Mouse (Mus musculus) urinary bladder, postnatal 4 days (tissue): ENCODE data around the gene Kpna7.
"Not testable (repeated sequence)": the region's sequence is repeated elsewhere in the genome, so short reads cannot be mapped to it uniquely, and the experiment has no call there.

Experiments
- DNase-seq, 2 experiments: peaks; one replicate each; pipeline ENCODE4 v3.0.0; 2021 to 2022; ENCODE audit warnings: low spot score in 2 of 2

Gene Kpna7

DNA sequence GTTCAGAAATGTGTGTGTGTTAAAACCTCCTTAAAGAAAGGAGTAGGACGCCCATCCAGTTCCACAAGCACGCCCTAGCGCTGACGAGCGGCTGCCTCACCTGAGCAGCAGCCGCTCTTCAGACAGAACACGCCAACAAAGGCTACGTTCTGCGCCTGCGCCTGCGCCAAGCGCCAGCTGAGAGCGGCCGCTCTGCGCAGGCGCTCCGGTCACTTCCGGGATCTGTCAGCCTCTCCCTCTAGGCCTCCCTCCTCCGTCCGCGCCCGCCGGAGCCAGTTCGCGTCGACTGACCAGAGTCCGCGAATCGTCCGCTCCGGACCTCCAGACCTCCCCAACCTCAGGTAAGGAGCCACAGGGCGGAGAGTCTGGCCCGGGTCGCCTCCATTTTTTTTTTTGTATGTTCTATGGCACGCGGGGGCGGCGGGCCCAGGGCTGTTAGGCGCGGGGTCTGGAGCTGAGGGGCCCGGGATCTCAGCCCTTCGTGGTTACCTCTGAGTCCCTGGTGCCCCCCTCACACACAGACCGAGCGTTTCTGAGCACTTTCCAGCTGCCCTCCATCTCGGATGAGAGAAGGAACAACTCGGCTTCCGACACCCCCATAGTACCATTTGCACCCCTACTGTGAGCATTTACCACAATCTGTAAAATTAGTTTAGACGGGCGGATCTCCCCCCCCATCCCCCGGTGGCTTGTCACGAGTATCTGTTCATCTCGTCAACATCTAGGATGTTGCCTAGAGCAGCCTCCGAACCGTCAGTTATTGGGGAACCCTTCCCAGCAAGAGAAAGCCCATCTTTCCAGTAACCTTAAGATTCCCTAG is at the start of gene Kpna7, which contains the start of gene Arpc1a:
Kpna7 (minus strand) TSS at position 399 of the 820 bp plus-strand sequence.
Arpc1a (plus strand) TSS at position 199 of the 820 bp plus-strand sequence.
- peak; percentile 88 to 91 for DNase-seq

DNA sequence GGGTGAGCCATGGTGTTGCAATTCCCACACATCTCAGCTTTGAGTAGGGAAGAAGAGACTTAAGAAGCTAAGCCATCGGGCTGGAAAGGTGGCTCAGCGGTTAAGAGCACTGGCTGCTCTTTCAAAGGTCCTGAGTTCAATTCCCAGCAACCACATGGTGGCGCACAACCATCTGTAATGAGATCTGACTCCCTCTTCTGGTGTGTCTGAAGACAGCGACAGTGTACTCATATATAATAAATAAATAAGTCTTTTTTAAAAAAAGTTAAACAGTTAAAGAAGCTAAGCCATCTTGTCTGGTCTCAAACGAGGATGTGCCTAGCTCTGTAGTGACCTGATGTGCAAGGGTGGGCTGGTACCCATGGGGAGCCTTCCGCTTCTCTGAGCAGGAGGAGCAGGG is 49.4 kb upstream of the Kpna7 start:
- not testable (repeated sequence) for DNase-seq

DNA sequence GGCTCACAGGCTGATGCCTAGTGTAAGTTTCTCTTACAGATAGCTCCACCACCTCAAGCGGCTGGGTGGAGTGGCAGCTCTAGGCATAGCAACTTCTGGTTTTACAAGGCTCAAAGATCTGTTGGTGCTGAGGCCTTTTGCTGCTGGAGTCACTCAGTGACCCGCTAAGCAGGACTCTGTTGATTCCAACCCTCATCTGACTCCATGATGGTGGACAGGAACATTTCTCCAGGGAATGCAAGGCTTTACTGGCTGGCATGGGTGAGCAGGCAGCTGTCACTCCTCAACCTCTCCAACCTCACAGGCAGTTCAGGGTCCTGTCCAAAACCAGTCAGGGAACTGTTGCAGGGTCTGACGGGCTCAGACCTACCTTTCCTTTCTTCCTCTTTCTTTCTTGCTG is 47.2 kb upstream of the Kpna7 start:
- DNase-seq, result no peak

DNA sequence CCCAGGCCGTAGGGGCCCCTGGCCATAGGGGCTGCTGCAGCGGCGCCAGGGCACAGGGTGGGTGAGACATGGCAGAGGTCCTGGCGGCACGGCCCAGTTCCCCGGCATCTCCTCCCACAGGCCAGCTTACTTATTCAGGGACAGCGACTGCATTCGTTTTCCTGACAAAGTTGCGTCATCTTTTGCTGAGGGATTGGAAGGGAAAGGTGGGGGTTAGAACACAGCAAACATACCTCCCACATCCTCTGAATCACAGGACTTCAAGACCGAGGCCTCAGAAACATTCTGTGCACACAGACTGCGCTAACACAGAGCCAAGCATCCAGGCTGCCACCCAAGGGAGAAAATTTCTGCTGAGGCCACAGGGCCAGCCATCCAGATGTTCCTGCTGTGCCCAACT is 46.4 kb upstream of the Kpna7 start:
- DNase-seq, result no peak

DNA sequence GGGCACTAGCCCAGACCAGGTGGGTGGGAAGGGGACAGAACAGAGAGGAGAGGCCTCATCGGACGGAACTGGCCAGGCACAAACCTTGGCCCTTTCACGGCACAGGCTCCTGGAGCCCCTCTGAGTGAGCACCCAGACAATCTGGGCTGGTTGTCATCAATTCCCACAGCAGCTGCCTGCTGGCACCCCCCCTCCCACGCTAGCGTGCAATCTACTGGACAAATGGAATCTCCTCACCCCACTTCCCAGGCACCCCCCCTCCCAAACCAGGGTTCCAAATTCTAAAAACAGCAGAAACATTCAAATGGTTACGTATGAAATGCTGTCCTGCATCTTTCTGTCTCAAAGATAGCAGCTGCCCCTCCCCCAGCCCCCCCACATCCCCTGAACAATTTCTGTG is 45.9 kb upstream of the Kpna7 start:
- not testable (repeated sequence) for DNase-seq

DNA sequence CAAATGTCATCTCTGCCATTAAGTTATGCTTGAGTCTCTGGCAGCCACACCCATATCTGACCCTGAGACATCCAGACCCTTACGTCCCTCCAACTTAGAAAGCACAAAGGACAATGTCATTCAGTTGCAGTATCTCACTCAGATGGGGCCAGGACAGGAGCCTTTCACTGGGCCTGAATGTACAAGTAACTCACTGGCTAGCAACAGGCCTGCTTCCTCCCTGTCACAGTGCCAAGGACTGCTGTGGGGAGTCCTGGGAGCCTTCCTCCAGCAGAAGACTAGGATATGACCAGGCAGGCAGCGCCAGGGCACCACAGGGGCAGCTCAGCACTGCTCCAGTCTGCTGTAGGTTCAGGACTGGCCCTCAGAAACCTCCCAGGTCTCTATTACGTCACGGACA is 45.3 kb upstream of the Kpna7 start:
- DNase-seq, result no peak

DNA sequence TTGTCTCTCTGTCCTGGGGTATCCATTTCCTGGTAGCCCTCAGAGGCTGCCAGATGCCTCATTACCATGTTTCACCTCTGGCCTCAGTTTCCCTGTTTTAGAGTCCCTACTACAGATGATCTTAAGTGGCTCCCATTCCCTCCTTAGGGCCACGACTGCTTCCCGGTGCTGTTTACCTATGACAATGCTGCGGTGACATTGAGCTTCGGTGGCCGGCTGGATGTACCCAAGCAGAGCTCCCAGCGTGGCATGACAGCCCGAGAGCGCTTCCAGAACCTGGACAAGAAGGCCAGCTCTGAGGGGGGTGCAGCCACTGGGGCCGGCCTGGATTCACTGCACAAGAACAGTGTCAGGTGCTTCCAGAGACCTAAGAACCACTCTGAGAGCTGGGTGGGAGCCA is 42.8 kb upstream of the Kpna7 start:
- DNase-seq, result no peak

DNA sequence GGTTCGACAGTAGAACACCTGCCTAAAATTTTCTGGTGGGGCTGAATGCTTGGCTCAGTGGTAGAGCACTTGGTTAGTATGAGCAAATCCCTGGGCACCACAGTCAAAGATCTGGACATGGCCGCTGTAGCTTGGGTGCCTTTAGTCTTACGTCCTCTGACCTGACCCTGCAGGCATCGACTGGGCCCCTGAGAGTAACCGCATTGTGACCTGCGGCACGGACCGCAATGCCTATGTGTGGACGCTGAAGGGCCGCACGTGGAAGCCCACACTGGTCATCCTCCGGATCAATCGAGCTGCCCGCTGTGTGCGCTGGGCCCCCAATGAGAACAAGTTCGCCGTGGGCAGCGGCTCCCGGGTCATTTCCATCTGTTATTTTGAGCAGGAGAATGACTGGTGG is 39.6 kb upstream of the Kpna7 start:
- no peak for DNase-seq

DNA sequence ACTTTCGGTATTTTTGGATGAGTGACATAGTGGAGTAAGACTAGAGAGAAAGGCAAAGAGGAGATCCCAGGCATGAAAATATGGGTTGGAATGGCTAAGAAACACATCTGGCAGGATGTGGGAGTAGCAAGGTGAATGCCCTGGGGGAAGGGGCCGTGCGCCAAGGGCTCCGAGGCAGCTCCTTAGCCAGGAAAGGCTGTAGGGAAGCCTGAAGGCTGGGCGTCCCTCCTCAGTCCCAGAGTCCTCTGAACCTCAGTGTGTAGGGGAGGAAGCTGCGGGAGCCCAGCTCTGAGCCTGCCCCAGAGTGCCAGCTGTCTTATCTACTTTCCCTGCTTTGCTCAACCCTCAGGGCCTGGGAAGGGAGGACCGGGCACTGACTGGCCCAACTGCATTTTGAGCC is 37.1 kb upstream of the Kpna7 start:
- no peak for DNase-seq

DNA sequence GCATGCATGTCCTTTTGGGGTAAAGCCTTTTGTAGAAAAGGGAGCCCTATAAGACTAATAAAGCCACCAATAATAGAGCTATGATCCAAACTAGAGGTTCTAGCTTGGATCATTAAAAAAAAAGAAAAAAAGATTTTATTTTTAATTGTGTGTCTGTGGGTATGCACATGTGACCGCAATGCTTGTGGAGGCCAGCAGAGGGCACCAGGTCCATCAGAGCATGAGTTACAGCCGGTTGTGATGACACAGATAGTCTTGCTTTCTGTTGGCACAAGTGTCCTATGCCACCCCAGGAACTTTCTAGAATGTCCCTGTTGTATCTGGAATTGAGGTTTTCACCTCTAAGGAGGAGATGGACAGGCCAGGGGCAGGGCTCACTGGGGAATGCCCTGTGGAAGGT is 35.6 kb upstream of the Kpna7 start:
- no peak for DNase-seq

DNA sequence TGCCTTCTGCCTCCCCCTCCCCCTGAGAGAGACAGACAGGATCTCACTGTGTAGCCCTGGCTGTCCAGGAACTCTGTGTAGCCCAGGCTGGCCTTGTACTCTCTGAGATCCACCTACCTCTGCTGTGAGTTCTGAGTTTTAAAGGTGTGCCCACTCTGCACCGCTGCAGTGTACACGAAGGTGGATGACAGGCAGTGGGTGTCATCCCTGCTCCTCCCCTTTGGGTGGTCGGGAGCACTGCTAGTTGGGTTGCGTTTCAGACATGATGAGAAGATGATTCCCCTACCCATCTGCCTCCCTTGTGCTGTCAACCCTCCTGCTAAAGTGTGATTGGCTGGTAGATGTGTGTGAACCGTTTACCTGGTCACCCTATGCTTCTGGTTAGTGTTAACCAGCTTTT is 34.6 kb upstream of the Kpna7 start:
- no peak for DNase-seq

DNA sequence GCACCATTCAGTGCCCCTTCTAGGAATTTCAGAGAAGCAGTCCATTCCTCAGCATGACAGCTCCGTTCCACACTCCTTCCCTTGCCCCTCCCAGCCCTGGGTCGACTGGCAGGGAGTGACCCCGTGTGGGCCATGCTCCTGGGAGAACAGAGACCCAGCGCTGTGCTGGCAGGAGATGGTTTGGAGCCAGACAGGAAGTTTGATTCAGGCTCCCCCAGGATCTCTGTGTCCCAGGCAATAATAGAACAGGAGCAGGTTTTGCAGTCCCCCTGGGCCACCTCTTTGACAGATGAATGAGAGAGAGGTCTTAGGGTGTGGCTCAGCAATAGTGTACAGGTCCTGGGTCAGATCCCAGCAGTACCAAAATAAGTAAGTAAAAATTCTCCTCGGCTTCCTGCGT is 34.2 kb upstream of the Kpna7 start:
- no peak for DNase-seq

DNA sequence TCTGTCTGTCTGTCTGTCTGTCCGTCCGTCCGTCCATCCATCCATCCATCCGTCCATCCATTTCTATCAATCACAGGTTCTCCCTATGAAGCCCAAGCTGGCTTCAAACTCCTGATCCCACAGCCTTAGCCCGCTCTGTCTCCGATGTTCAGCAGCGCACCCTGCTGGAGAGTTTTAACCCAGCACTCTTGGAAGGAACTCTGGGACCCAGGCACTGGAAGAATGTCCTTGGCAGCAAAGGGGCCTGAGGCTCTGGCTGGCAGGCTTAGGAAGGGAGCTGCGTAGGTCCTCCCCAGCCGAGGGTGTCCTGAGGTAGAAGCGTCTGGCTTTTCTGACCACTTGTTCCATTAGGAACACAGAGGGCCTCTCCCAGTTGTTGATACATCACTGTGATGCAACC is 33.1 kb upstream of the Kpna7 start:
- peak; percentile 58 to 77 for DNase-seq

DNA sequence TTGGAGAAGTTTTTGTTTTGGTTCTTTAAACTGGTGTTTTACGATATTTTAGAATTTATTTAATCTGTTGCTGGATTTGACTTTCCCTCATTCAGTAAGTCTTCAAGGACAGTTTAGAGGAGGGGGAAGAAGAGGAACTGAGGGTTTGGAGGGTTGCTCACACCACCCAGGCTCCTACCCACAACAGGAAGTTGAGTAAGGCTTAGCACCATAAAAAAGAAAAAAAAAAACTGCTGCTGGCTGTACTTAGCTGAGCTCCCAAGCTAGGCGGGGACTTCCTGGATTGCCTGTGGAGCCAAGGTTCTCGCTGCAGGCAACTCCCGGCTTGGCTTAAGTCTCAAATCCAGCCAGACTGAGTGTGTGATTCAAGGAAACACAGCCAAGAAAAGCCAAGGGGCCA is 32.5 kb upstream of the Kpna7 start:
- peak in 1 of 2 experiments; percentile 68 for DNase-seq

DNA sequence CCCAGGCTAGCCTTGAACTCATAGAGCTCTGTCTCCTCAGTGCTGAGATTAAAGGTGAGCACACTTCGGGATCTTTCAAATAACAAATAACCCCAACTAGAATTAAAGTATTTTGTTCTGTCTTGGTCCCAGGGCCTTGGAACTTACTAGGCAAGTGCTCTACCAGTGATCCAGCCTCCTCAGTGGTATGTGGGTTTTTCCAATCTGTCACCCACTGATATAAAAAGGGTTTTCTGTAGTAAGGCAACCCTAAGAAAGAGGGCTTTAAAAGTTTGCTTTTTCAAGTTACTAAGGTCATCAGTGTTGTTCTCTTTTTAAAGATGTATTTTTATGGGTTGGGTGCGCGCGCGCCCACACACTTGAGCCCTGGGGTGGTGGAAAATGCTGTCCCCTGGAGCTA is 31.9 kb upstream of the Kpna7 start:
- DNase-seq, result no peak

DNA sequence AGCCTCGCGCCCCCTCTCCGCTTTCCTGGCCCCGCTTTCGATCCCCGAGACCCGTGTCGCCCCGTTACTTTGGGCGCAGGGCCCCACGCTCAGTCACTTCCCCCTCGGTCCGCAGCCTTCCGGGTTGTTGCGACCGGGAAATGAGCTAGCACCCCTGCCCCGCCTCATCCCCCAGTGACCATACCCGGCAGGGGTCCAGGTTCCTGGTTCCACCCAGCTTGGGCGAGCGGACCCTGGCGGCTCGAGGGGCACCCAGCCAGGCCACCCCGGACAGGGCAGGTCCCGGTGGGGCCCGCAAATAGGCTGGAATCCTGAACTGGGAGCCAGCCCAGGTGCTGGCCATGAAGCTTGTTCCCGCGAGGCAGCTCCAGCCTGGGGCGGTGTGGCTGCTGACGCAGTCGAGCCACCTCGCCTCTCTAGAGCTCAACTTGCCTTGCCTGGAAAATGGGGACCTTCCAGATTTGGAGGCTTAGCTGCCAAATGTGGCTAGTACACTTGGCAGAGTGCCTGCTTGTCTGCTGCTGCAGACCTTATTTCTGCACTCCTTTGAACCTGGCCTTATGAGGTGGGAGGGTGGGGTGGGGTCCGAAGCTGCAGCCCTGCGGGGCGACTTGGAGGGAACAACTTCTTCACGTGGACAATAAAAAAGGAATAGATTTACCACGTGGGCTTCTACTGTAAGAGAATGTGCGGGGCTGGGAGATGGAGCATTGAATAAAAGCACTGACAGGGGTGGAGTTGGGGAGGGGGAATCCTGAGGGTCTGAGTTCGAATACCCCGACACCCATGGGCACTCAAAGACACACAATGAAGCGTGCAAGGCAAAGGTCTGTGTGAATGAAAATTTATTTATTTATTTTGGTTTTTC is 31.0 kb upstream of the Kpna7 start:
- peak; percentile 70 to 75 for DNase-seq

DNA sequence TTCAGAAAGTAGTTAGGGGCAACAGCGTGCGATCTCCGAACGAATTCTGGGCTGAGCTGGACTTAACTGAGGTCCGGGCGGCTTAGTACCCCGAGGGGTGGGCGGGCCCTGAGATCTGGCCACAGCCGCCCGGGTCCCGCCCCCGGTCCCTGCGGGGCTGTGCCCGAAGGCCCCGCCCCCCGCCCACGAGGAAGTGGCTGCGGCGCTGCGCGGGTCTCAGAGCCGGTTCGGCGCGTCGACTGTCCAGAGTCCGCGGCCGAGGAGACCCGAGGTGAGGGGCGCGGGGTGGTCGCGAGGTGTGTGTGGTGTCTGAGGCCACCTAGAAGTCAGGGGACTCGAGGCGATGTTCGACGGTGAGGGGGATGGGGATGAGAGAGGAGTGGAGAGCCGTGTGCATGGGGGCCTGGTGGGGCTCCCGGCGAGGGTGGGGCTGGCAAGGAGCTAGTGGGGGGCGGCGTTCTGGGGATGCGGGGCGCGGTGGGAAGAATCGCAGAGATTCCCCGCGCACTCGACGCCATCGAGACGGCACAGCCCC is 30.3 kb upstream of the Kpna7 start, which contains the start of gene Arpc1b:
Arpc1b (plus strand) TSS at position 145 of the 535 bp plus-strand sequence.
- DNase-seq, result peak; percentile 75 to 77

DNA sequence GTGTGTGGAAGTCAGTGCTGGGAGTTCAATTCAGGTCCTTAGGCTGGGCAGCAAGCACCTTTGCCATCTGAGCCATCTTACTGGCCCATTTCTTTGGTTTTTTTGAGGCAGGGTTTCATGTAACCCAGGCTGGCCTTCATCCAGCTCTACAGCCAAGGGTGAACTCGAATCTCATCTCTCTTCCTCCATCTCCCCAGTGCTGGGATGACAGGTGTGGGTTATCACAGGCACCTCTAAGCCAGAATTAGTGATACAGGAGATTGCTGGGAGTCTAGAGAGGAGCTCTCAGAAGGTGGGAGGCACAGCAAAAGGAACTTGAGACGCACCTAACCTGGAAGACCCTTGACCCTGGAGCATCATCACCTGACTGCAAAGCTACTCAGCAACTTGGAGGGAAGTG is 29.6 kb upstream of the Kpna7 start:
- DNase-seq, result no peak

DNA sequence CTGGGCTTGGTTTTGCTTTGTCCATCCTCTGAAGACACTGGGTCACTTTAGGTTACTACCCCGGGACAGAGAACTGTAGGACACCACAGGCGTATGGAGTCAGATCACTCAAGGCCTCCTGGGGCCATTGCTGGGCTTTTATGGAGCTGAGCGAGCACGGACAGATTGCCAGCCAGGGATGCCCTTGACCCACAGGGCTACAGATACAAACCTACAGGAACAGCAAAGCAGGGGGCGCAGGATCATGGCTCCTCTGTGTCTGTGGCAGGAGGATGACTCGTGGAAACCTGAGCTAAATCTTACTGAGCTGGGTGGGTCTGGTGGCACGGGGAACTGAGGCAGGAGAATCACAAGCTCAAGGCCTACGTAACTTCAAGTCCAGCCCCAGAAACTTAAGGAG is 28.7 kb upstream of the Kpna7 start:
- DNase-seq, result no peak

DNA sequence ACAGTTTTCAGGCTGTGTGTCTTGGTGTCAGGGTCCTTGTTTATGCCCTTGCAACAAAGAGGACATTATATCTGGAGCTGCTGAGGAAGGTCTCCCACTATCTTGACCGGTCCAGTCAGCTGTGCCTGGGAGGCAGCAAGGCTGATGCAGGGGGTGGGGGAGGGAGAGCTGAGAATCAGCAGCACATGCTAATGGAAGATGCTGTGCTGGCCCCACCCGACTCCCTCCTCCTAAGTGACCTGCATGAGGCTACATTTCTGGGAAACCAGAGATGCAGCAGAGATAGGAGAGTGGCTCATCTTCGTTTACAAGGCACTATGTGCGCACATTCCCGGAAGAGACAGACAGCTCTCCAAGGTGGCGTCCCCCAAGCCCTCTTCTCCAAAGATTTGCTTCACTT is 26.6 kb upstream of the Kpna7 start:
- no peak for DNase-seq

DNA sequence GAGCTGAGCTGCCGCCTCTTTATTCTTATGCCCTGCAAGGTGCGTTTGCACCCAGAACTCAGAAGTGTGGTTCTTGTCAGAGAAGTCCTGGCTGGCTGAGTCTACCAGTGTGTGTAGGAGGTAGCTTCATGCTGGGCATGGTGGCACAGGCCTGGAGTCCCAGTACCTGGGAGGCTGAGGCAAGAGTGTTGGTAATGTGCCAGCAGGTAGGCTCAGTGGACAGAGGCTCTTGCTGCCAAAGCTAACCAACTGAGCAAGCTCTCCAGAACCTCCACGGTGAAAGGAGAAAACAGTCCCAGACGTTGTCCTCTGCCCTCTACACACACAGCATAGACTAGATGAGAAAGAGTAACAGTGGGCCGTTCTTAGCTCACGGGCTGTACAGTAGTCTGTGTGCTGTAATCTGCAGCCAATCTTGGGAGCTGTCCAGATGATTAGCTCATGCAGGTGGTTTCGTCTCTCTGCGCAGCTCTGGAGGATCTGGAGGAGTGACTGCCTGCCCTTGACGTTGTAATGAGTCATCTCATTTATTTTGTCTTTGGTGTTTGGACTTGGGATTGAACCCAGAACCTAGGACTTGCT is 22.0 kb upstream of the Kpna7 start:
- DNase-seq, result no peak

DNA sequence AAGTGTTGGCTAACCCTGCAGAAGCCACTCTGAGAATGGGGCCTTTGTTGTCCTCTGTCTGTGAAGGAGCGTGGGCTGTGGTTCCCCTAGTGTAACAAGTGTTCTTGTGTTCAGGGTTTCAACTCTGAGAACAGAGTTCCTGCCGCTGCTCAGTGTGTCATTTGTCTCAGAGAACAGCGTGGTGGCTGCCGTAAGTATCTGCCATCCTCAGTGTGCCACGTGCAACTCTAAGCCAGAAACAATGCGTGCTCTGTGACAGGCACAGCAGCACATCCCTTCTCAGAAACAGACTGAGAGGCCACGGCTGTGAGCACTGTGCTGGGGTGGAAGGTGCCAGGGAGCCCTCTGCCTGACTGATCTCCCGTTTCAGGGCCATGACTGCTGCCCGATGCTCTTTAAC is 20.5 kb upstream of the Kpna7 start:
- DNase-seq, result no peak
